Mouse (Mus musculus) spleen, postnatal 10 days (tissue): ENCODE results near the gene Slc9a3r2.
A peak's percentile ranks its signal among the peaks of the same experiment; 100 is the strongest.
"Not testable (repeated sequence)": the region's sequence is repeated elsewhere in the genome, so short reads cannot be mapped to it uniquely, and the experiment has no call there.

ENCODE experiments used
- DNase-seq, 2 experiments: peaks; one replicate each; pipeline ENCODE4 v3.0.0; 2021 to 2022; ENCODE audit warnings: low spot score in 2 of 2

Slc9a3r2 gene

DNA sequence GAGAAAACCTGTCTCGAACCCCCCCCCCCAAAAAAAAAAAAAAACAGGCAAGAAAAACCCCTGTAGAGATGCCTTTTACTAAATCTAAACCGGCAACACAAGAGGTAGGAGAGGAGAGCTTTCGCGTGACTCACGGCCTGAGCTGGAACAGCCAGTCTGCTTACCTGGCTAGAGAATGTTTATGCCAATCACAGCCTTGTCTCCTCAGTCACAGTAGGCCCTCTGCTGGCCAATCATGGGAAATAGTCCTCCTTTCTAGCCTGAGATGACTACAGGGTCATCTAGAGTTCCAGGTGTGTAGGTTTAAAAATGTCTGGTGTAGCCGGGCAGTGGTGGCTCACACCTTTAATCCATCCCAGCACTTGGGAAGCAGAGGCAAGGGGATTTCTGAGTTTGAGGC, 17.3 kb upstream of the Slc9a3r2 start:
- DNase-seq = peak in 1 of 2 experiments; percentile 77

DNA sequence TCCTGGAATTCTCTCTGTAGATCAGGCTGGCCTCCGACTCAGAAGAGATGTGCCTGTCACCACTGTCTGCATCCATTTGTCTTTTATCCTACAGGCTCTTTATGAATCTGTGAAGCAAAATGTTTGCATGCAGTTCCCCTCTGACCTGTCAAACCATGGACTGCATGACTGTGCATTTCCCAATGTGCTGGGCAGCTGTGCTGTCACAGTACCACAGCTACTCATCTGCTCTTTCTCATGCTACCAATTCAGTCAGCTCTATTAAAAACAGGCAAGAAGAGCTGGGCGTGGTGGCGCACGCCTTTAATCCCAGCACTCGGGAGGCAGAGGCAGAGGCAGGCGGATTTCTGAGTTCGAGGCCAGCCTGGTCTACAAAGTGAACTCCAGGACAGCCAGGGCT, 16.9 kb upstream of the Slc9a3r2 start:
- DNase-seq = not testable (repeated sequence)

DNA sequence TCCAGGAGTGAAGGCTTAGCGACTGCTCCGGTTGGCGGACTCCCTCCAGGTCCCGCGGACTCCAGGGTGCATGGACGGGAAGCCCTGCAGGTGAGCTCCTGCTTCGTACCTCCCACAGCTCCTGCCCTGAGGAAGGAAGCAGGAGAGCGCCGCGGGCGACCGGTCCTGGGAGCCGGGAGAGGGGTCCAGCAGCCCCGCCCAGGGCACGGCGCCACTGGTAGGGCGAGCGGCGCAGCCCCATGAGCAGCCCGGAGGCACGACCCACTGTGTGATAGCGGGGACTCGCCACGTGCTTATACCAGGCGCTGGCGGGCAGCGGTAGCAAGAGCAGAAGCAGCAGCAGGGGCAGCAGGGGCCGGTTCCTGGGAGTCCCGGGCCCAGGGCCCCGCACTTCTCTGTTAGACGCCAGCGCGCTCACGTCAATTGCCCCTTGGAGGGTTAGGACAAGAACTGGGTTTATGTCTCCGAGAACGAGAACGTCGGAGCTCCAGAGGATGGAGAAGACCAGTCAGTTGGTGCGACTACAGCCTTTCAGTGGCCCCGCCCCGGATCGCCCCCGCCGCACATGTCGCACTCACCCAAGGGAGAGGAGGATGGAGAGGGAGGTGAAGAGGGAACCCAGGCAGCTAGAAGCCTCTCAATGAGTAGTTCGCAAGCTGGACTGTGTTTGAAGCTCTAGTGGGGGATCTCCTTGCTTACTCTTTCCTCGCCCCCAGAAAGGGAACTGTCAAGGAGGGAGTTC, 8.1 kb upstream of the Slc9a3r2 start, which contains the start of gene Npw:
Gene Npw, minus strand, starts transcription at position 441 of the 742 bp plus-strand sequence.
- DNase-seq = peak in 1 of 2 experiments; percentile 41

DNA sequence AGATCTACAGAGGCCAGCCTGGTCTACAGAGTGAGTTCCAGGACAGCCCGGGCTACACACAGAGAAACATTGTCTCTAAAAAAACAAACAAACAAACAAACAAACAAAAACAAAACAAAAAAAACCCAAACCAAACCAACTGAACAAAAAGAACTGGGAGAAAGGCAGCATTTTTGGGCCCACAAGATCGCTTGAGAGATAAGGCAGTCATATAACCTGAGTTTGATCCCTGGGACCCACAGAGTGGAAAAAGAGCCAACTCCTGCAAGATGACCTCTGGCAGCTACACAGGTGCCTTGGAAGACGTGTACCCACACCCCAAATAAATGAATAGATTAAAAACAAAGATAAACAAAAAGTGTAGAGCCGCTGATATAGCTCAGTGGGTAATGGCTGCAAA, 4.8 kb upstream of the Slc9a3r2 start:
- DNase-seq = no peak

DNA sequence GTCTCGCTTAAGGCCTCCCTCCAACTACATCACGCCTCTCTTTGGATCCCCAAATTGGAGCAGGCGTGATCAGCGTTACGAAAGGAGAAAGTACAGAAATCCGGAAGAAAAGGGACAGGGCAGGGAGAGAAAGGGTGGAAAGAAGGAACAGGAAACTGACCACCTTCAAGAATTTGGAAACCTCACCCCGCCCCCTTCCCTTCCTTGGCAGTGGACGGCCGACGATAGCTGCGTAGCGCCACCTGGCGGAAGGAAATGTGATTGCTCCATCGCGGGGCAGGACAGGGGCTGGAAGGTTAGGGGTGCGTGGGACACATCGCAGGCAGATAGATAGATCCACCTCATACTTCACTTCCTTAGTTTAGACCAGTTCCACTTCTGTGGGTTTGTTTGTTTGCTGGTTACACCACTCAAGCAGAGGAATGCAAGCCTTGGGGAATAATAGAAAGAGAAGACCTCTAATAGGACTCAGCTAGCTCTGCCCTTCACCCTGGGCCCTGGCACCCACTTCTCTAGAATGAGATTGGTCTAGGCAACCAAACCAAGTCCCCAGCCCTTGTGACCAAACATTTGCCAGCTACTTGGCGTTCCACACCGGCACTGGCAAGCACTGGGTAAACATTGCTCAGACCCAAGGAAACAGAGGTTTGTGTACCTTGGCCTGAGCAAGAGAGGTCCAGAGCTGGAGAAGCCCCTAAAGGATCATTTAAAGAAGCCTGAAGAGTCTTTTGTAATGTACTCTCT, 4.0 kb upstream of the Slc9a3r2 start:
- DNase-seq = peak; percentile 63 to 83

DNA sequence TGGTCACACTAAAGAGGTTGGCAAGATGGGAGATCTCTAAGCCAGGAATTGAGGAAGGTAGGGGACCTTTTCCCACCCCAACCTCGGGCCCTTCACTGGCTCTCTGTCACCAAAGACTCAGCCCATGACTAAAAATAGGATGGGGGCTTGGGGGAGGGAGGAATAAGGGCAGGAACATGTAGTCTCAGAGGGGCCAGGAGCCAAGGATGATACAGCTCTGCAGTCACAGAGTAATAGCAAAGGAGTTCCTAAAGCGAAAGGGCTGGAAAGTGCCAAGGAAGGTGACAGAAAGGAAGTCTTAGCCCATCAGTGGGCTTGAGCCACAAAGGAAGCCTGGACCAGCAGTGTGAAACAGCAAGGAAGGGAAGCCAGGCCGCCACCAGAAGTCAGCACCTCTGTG, 1.7 kb upstream of the Slc9a3r2 start:
- DNase-seq = no peak

DNA sequence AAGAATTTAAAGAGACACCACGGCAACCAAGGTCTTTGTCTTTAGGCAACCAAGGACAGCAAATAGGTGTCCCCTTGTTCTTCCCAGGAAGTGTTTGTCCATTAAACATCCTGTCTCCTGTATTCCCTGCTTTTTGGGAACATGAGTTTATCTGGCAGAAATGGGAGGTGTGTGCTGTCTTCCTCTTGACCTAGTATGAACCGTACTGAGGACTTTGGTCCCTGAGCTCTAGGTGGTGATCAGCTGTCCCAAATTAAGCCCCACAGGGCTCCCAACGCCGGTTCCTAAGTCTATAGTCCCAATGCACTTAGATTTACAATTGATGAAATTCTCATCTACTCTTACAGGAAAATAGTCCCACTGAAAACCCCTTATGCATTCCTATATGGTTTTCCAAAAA, 639 bp upstream of the Slc9a3r2 start:
- DNase-seq = no peak

DNA sequence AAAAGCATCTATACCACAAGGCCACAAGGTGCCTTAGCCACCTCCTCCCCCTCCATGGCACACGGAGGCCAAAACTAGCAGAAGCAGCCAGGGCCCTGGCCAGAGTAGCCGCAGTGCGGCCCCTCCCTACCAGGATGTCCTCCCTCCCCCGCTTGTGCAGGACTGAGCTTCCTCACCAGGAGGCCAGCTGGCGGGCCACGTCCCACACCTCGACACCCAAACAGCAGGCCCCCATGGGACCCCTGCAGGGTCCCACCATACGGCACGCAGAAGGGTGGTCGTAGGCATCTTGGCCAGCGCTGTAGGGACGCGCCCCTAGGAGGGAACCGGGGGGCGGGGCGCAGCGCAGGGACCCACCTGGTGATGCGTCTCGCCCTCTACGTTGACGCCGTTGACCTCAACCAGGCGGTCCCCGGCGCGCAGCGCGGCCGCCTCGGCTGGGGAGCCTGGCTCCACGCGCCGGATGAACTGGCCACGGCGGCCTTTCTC, 502 bp downstream of the Slc9a3r2 start:
- no peak for DNase-seq

DNA sequence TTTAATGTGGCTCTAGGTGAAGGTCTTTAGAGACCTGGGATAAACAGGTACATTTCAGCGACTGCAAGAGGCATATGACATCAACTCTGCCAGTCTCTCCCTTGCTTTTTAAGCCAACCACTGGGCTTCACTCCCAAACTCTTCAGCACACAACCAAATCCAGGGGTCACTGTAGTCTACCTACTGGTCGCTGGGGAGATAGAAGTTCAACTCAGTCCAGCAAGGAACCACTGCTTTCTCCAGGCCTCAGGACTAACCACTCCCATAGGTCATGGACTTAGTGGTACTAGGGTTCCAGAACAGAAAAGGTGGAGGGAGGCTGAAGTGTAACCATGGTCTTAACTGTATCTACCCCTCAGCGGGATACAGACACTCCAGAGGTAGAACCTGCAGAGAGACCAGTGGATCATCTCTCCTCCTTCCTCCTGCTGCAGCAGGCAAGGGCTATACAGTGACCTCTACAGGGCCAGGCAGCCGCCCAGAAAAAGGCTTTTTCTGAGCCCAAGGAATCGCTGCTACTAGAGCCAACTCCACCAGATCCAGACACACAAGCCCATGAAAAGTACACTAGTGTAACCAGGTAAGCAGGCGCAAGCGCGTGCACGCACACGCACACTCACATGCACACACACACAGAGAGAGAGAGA, 1.3 kb downstream of the Slc9a3r2 start:
- DNase-seq = no peak

DNA sequence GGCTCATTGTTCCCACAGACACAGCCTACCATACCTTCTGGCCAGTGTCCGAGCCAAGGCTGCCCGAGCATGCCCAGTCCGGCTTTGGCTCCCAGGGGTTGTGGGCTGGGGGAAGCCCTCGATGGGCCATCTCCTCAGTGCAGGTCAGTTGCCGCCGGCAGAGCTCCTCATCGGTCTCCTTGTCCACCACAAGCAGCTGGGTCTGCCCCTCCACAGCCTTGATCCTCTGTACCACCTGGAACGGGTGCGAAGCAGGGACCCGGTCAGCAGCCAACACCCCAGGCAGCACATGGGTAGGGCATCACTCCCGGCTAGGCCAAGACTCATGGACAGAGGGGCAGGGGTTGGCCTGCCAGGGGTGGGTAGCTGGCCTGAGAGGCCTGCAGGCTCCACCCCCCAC, 2.6 kb downstream of the Slc9a3r2 start:
- DNase-seq = no peak

DNA sequence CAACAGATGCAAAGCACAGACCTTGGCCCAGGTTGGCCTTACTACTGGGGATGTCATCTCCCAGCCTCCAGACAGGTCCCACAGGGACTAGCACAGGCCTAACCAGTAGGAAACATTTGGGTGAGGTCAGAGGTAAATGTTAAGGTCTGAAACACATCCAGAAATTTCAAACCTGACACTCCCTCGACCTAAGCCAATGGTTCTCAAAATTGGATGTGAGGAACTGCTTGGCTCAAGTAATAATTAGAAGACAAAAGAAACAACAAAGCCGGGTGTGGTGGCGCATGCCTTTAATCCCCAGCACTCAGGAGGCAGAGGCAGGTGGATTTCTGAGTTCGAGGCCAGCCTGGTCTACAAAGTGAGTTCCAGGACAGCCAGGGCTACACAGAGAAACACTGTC, 3.7 kb downstream of the Slc9a3r2 start:
- DNase-seq = no peak

DNA sequence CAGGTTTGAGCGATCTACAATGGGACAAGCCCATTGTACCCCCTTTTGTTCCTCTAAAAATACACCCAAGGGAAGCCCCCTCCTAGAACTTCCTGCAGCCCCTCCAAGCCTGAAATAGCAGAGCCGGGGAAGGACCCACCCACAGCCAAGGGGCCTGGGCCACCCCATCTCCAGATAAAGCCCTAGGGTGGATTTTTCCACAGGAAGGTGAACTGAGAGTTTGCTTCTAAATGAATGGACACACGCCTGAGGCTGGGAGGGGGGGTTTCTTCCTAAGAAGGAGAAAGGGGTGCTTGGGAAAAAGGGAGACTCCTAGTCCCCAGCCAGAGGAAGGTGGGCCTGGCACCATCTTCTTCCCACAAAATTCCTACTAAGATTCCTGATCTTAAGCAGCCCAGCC, 4.2 kb downstream of the Slc9a3r2 start:
- no peak for DNase-seq

DNA sequence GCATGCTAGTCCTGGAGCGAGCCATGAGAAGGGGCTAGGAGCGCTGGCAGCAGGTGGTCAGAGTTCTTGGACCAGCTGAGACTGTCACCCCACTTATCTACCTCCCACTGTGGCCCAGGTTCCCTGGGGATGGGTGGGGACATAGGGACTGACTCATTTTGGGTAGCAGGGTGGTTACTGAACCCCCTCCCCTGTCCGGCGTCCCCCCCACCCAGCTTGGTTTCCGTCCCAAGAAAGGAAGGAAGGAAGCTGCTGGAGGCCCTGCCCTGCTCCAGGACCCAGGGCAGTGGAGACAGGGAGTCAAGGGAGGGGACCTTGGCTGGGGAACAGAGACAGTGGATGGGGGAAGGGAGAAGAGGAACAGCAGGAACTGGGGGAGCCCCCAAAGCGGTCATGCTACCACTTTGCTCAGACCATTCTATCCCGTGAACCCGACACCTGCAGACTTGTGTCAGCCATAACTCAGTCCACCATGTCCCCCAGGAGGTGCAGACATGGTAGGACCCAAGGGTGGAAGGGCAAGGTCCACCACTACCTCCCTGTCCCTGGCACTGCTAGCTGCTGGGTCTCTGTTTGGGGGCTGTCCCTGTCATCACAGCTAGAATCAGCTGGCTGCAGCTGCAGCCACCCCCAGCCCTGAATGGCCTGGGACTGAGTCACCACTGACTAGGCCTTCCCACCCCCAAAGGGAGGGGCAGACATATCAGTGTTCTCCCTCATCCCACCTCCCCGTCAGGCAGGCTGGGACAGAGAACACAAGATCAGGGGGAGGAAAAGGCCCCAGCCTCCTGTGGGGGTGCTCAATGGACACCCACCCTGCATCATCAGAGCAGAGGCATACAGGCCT, 5.0 kb downstream of the Slc9a3r2 start:
- DNase-seq = no peak

DNA sequence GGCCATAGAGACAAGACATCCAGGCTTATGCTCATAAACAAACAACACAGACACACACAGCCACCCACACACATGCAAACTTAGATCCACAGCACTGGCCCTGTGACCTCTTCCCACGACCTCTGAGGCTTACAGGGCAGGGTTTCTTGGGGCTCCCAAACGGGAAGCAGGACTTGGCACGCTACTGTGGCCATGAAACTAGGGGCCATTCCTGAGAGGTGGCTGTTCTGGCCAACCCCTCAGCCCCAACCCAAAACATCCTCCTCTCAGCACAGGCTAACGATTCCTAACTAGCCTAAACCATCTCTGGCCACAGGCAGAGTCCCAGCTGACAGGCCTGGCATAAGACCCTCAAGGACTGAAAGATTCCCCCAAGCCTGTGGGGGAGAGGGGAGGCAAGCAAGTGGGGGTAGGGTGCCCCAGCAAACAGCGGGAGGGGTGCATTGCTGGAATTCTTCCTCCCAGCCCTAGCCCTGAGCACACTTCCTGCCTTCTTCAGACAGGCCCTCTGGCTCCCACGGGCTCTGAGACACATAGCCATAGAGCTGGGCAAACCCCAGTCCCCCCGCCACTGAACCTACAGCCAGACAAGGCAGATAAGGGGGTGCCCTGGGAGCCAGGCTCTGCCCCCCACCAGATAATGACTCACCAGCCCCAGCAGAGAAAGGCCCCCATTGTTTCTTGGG, 6.0 kb downstream of the Slc9a3r2 start:
- no peak for DNase-seq

DNA sequence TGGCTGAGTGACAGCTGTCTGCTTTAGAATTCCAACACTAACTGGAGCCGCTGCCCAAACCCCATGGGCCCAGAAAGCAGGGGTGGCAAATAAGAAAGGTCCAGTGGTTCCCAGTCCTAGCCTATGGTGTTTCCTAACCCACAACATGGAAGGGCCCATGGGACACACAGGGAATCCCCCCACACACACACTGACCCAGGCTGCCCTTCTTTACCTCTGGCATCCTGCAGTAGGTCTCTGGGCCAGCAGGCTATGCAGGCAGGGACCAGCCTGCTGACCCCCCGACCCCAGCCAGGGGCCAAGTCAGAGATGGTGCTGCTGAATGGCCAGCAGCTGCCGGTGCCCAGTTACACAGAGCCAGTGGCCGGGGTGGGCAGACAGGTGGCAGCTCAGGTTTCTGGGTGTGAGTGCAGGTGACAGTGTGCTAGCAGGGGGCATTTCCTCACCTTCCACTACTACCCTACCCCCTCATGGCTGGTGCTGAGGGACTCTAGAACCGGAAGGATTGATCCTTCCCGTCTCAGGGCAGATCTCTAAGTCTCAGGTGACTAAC, 7.3 kb downstream of the Slc9a3r2 start:
- no peak for DNase-seq

DNA sequence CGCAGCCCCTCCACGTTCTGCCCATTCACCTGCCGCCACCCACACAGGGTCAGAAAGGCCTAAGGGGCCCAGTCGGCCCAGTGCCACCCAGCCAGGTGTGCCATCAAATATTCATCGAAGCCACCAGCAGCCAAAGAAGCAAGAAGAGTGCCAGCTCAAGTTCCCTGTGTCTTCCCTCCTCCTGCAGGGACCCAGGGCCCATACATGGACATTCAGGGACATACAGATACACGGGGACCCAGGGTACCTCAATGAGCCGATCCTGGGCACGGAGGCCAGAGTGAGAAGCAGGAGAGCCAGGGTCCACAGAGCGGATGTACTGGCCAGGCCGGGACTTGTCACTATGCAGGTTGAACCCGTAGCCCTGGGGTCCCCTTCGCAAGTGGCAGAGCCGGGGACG, 8.2 kb downstream of the Slc9a3r2 start:
- DNase-seq = no peak

DNA sequence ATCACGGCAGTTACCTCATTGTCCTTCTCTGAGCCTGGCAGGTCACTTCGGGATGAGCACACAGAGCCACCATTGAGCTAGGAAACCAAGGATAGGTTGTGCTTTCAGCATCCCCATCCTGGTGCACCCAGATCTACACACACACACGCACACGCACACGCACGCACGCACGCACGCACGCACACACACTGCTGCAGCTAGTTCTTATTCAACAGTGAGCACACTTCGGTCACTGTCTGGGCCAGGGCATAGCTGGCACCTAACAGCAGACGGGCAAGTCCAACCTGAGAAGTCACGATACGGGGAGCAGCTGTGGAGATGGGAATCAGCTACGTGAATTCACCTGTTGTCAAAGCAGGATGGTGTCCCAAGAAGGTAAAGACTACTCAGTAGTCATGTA, 9.5 kb downstream of the Slc9a3r2 start:
- DNase-seq = no peak

DNA sequence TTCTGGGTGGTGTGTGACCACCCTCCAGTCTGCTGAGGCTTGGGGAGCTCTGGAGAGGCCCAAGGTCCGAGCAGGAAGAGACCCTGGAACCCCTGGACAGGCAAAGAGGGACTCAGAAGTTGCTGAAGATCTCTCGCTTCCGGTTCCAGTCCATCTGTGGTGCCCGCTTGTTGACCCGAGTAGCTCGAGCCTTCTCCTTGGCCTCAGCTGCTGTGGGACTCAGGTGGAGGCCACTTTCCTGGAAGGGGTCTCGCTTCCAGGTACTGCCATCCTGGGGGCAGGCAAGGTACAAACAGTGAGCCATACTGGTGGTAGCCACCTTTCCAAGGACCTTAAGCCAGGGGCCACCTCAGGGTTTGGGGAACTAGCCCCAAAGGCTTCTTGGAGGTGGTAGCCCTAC, 10.0 kb downstream of the Slc9a3r2 start:
- no peak for DNase-seq

DNA sequence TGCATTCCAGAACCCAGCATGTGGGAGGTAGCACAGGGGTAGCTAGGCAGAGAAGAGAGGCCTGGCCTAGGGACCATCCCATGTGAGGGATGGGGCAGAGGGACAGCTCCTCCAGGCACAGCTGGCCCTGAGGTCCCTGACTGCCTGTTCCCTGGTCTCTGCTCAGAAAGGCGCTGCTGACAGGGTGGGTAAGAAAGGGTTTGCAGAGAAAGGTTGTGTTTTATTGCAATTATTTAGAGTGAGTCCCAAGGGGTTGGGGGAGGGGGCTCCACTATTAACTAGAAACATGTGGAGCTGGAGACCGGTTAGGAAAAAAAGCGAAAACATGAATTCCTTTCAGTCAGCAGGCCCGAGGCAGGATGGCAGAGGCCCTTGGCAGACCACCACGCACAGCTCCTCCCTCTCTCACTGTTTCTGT, 10.5 kb downstream of the Slc9a3r2 start:
- DNase-seq = no peak

DNA sequence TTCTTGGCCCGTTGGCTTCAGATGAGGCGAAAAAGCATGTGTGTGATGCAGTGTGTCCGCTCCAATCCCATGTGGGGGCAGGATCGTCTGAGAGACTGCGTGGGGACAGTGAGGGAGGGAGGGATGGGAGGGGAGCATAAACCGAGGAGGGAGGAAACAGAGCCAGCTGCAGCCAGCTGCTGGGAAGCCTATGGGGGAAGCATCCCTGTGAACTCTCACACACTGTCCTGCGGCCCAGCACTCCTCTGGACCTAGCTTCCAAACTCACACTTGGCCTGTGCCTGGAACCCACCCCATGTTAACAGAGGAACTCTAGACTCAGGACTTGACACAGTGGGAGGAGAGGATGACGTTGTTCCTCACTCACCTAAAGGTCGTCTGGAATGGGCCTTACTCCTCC, 11.3 kb downstream of the Slc9a3r2 start:
- DNase-seq = no peak

DNA sequence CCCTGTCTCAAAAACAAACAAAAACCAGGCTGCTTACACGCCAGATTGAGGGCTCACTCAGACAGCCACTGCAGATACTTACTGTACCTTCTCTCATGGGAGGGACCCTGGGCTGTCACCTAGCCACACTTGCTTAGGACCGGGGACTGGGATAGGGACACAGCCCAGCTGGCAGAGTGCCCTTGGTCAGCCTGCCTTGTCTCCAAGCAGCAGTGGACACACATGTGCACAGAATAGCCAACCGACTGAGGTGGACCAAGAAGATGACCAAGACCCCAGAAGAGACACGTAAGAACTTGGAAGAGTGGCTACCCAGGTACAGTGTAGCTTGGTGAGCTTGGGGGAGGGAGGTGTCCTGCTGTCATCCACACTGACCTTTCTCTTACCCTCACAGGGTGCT, 11.9 kb downstream of the Slc9a3r2 start:
- DNase-seq = peak in 1 of 2 experiments; percentile 11
